Mouse (Mus musculus): ENCODE measurements around the gene Slc41a2.

Gene Slc41a2

GRCm38 (mm10) chr10:83183634-83184479 is 153.8 kb downstream of the Slc41a2 start:
- DNase-seq (ENCODE audit: low read depth), result no peak

GRCm38 (mm10) chr10:83182573-83182960 is 155.1 kb downstream of the Slc41a2 start:
- DNase-seq (ENCODE audit: low read depth), result peak; percentile 43

- no peak for DNase-seq (ENCODE audit: low read depth)
Measured at GRCm38 (mm10) chr10:83181831-83182572, 155.7 kb downstream of the Slc41a2 start.

Data from c-Kit-positive CD71-positive TER-119-negative erythroid progenitor cells, embryonic 14.5 days (primary cell).